Mouse (Mus musculus): ENCODE measurements around the gene Pcnt.
A peak's percentile ranks its signal among the peaks of the same experiment; 100 is the strongest.

Pcnt gene

DNA sequence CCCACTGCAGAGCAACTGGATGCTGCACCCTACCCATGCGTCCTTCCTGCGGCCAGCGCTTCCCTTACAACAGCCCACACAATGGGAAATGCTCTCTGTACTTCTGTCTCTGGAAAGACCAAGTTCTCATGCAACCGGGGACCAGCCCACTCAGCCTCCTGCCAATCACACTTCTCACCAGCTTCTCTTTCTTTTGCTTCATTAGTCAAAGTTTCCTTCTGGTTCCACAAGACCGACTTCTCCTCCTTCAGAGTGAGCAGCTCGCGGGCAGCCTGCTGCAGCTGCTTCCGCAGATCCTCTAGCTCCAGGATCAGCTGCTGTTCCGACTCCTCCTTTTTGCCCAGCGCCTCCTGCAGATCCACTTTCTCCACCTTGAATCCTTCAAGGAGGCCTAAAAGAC lies 34.1 kb downstream of the Pcnt start:
- DNase-seq (ENCODE audit: low spot score) = no peak

DNA sequence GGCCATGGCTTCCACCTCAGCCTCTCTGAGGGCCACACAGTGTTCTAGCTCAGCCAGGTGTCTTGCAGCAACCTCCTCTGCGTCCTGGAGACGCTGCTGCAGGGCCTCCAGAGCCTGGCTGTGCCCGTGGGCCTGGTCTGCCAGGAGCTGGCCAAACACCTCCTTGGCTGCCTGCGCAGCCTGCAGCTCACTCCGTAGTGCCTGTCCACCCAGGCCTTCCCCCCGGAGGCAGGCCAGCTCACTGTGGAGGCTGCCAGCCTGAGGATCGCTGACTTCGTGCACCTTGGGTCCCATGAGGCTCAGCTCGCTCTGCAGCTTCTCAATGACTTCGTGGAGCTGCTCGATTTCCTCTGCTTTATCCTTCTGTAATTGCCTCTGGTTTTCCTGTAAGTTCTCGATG lies 50.0 kb downstream of the Pcnt start:
- DNase-seq (ENCODE audit: low spot score) = no peak

DNA sequence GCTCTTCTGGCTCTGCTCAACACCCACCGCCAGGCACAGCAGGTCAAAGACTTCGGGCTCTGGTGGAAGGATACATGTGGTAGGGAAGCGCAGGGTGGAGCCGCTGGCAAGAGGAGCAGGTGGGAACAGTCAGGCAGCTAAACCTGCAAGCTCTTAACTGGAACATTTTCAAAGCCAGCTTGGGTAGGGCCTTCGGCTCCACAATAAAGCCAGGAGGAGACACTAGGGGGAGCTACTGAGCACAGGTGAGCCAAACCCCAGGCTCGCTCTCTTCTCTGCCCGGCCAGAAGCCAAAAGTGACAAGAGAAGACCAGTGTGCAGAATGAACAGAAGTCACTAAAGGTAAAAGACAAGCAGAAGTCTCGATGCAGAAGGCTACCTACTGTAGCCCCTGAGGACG lies 50.8 kb downstream of the Pcnt start:
- DNase-seq (ENCODE audit: low spot score) = no peak

DNA sequence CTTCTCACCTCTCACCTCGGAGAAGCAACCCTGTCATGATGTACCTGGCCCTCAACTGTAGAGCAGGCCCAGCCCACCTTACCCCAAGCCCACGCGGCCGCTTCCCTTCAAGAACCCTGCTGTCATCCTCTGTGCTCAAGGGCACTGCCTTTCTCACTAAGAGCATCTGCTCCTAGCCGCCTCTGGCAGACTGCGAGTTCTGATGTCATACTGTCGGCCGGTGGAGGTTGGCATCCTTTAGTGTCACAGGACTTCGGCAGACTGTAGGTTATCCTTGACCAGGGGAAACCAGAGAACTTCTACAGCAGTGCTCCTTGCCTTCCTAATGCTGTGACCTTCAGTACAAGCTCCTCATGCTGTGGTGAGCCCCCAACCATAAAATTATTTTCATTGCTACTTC lies 51.4 kb downstream of the Pcnt start:
- no peak for DNase-seq (ENCODE audit: low spot score)

DNA sequence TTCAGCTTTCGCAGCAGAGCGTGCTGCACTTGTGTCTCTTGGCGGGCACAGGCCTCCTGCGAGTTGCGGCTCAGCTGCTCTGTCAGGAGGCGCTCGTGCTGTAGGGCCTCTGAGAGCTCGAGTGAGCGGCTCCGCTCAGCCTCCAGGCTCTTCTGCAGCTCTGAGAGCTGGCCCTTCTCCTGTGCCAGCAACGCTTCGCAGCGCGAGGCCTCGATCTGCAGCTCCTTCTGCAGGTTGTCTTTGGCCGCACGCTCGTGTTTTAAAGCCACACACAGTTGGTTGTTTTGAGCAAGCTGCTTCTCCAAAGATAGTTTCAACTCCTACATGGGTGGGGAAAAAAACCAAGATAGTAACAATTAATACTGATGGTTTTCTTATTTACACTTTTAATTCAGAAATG lies 67.6 kb downstream of the Pcnt start:
- DNase-seq (ENCODE audit: low spot score) = no peak

DNA sequence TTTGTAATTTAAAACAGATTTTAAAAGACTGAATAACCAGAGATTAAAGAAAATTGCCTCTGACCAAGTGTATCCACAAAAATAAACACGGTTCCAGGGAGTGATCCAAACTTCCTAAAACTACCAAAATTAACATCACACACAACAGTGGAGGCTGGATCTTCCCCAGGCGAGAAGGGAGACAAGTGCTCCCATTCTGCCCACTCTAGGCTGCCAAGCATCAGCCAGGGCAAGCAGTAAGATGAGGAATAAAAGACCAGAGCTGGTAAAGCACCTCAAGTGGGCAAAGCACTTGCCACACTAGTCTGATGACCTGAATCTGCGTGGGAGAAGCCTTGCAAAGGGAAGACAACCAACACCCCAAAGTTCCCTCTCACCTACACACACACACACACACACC lies 70.8 kb downstream of the Pcnt start:
- DNase-seq (ENCODE audit: low spot score) = no peak

DNA sequence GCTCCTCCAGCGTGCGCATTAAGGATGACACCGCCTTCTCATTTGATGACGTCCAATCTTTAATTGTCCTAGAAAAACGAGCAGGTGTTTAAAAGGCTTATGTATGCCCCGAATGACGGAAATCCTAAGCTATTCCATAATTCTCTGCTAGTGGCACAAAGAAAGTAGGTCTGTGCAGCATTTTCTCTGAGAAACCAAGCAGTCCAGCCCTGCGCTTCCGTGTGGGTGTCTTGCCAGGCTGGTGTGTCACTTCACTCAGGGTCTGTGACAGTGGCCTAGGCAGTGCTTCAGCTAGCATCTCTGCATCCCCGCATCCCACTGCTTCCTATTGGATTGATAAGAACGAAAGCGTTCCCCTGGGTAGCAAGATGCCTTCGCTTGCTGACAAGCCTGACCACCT lies 73.8 kb downstream of the Pcnt start:
- no peak for DNase-seq (ENCODE audit: low spot score)

DNA sequence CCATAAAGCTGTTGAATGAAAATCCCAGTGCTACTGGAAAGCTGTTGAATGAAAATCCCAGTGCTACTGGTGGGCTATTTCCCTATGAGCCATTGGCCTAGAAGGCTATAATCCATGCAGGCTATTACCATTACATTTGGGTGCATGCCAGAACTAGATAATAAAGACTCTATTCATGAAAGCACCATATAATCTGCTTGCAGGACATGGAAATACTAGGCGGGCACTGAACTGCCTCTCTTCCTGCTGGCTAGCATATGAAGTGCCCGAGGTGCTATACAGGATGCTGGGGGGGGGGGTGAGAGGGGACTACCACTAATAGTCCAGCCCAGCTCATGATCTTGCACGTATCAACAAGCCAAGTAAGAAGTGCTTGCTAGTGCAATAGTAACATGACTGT lies 79.4 kb downstream of the Pcnt start:
- DNase-seq (ENCODE audit: low spot score) = no peak

DNA sequence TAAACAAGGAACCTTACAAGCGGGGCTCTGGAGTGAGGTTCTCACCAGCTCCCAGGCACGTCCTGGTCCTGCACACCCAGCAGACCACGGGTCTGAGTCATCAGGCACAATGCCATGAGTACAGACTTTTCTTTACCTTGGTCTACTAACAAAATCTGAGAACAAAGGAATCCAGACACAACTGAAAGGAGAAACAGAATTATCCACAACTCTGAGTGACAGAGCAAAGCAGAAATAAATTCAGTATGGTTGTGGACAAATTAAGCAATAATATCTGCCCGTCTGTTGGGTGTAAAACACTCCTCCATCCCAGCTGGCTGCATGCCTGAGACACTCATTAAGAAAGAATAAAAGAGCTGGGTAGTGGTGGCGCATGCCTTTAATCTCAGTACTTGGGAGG lies 84.1 kb downstream of the Pcnt start:
- no peak for DNase-seq (ENCODE audit: low spot score)

DNA sequence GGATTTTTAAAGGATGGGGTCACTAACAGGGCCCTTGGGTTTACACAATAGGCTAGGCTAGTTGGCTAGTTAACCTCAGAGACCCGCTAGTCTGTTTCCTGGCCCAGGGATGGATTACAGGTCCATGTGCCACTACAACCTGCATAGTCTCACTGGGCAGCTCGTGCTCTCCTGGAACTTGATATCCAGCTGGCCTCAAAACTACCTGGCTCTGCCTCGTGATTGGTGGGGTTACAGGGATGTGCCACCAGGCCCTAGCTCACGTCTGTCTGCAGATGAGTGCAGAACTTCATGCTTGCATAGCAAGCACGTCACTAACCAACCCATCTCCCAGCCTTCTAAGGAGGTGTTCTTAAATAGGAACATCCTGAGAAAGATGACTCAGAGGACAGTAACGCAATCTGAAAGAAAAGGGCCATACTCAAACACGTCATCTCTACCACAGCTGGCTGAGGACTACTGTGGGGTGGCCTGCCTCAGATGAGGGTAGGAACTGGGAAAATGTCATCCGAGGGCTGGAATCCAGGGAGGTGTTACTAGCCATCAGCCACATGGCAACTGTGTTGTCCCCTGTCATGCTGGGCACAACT lies 85.2 kb downstream of the Pcnt start:
- no peak for DNase-seq (ENCODE audit: low spot score)

DNA sequence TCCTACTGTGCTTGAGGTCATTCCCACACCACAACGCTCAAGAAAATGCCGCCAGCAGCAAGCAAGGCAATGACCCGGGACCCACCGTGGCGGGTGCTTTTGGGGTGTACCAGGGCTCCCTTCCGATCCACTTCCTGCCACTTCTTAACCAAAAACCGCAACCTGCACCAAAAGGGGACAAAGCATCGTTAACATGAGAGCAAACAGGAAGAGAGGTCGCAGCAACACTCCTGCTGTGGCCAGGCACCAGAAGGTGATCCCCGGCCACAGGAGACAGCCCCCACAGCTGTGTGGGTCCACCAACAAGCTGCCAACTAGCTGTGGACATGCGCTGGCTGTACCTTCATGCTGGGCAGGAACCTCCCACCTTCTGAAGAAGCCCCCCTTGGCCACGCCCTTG lies 87.6 kb downstream of the Pcnt start:
- no peak for DNase-seq (ENCODE audit: low spot score)

DNA sequence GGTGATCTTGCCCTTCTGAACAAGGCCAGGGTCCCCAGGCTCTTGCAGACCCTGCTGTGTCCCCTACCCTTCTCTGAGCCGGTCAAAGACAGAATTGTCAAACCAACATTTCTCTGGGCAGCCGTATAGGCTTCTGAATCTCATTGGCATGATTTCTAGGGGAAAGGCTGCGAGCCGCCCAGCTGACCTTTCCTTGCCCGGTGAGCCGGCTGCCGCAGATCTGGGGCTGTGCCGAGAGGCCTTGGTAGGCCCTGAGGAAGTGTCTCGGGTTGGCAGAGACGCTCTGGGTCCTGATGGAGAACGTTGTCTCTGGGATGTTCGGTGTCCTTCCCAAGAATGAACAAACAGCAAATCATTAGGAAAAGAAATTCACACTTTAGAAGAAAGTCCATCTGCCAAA lies 88.6 kb downstream of the Pcnt start:
- no peak for DNase-seq (ENCODE audit: low spot score)

DNA sequence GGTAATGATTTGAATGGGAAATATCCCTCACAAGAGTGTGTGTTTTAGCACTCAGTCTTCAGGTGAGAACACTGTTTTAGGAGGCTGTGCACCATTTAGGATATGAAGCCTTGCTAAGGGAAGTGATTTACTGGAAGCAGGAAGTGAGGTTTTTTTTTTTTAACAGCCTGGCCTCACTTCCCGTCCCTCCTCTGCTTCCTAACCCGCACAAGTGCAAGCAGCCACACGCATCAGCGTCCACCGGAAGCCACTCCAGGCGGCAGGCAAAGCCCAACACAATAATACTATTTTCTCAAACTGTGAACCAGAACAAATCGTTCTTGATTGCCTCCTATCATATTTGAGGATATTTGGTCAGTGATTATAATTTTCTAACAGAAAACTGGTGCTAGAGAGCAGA lies 90.6 kb downstream of the Pcnt start:
- no peak for DNase-seq (ENCODE audit: low spot score)

DNA sequence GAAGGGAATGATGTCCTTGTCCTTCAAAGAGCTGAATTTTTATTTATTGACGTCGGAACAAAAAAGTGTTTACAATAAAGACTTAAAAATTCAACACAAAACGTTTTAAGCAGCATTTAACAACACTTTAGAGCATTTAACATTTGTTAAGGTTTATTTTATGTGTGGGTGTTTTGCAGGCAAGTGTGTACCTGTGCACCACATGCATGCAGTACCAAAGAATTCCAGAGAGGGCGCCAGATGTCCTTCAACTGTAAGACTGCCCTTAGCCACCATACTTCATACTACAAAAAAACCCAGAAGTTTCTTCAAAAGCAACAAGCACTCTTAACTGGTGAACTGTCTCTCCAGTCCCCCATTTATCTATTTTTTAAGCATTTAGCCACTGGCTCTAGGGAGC lies 96.0 kb downstream of the Pcnt start:
- DNase-seq (ENCODE audit: low spot score) = peak; percentile 32

DNA sequence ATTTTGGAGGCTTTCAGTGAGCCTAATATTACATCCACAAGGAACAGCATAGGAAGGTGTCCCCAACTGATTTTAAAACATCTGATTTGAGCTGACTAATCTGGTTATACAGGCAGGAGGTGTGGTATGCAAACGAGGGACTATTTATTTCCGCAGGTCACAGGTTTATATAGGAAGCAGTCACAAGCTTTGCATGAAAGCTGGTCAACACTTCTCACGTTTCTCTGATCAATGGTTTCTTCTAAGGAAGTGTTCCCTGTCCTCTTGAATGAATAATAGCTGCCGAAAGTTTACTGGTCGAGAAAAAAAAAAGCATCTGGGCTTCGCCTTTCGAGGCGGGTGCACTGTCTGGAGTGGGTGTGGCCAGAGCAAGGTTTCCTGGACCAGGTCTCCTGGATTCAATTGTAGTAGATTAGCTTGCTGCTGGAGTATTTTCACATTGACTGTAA lies 96.5 kb downstream of the Pcnt start:
- no peak for DNase-seq (ENCODE audit: low spot score)

DNA sequence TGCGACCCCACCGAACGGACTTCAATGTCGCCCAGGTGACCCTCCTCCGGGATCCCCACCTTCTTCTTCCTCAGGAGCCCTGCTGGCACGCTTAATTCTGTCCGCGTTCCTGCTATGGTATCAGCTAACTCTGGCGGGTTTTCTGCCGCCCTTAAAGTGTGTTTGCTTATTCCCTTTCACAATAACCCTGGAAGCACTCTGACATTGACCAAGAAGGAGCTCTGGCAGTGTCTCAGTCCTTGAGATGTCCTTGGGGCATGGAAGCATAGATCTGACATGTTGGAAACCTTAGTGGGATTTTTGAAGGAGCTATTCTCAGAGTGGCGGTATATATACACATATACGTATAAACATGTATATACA lies 97.1 kb downstream of the Pcnt start:
- DNase-seq (ENCODE audit: low spot score) = no peak

DNA sequence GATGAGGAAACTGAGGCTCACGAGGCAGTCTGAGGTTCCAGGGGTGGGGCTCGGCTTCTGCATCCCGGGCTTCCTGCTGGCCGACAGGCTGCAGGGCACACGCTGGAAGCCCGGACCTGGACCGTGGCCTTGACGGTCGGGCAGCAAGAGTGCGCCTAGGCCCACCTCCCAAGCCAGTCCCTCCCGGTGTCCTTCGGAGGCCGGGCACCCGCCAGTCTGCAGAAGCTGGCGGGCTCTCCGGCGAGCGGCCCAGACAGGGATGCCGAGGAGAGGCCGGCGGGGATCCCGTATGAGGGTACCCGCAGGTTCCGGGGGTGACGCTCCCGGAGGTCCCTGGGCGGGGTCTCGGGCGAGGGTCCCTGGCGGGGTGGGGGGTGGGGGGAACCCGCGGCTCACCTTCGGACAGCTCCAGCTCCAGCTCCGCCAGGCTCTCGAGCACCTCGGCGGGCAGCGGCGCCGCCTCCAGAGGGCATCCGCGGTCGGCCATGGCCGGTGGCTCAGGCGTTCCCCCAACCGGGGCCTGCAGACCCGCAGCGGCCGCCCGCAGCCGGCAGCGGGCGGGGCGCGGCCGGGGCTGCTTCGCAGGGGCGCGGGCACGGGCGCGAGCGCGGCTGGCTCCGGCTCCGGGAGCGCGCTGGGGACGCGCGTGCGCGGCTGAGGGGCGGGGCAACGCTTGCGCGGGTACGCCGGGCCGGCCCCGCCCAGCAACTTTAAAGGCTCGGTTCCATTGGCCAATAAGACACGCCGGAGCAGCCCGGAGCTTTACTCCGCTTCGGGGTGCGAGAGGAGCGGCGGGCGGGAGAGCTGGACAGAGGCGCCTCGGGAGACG lies 97.7 kb downstream of the Pcnt start, which contains the start of gene Dip2a:
Gene Dip2a, minus strand, starts transcription at position 581 of the 829 bp plus-strand sequence.
- DNase-seq (ENCODE audit: low spot score) = peak; percentile 97

DNA sequence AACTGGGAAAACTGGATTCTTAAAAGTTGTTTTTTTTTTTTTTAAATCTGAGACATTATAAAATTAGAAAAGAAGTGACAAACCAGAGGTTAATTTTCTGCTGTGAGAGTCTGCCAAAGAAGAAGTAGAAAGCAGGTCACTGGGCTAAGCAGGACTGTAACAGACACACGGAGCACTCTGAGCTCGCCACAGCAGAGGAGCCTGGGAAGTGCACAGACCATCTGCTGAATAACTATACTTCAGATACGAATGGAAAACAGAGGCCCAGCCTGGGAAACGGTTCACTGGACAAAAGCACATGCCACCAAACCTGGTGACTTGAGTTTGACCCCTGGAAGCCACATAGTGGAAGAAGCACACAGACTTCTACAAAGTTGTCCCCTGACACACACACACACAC lies 108.2 kb downstream of the Pcnt start:
- DNase-seq (ENCODE audit: low spot score) = no peak

DNA sequence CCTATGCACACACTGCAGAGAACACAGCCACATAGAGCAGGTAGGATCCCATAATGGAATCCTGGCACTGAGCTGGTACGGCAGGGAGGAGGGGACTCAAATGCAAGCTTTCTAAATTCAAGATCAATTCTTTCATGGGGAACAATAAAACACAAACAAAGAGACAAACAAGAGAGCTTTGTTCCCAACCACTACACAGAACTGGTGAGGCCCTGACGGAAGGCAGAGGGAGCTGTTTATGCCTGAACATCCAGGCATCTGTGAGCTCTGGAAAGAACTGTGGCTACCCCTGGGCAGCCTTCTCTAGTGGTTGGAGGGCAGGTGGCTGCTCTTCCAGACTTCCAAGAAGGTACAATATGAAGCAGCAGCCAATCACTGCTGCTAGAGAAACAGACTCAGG lies 110.5 kb downstream of the Pcnt start:
- DNase-seq (ENCODE audit: low spot score) = no peak

DNA sequence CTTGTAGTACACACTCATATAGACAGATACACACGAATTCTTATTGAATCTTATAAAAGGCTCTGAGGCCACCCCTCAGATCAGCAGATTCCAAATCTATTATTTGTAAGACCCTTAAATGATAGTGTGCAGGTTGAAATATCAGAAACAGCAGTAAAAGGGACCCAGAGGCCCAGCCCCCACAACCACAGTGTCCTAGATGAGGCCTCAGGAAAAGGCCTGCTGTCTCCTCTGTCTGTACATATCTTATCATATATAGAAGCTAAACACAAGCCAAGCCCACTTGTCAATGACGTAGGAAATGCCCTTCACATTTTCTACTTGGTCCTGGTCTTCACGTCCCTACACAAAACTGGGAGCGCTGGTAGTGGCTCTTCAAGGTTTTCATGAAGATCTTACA lies 113.5 kb downstream of the Pcnt start:
- DNase-seq (ENCODE audit: low spot score) = no peak

DNA sequence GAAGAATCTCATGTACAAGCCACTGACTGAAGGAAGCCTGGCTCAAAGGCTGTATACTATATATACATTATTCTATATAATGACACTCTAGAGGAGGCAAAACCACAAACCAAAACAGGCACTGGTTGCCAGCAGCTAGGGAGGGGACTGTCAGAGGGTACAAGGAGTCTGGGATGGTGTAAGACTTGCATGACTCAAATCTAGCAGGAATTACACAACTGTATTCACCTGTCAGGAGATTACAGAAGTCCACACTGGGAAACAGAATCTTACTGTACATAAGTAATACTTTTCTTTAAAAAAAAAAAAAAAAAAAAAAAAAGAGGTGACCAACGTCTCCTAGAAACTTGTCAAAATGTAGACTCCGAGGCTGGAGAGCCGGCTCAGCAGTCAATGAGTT lies 114.0 kb downstream of the Pcnt start:
- no peak for DNase-seq (ENCODE audit: low spot score)

DNA sequence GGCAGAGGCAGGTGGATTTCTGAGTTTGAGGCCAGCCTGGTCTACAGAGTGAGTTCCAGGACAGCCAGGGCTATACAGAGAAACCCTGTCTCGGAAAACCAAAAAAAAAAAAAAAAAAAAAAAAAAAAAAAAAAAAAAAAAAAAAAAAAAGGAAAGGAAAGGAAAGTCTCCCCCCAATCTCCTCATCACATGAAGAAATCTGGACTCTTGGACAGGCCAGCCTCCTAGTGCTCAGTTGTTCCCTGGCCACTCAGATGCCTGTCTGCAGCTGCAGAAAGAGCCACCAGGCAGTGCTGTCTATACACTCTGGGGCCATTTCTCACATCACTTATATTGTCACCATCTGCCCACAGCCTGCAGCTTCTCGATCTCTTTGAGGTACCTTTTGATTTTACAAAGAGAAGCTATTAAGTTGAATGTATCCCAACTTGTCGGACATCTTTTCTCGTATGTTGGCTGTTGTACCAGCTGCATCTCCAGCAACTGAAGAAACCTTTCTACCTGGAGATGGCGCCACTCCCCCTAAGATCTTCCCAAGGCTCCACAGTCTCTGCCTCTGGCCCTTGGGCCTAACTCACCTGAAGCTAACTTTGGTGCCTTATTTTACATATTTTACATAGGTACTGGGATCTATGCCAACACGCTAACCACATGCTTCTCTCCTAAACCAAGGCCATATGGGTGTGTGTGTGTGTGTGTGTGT lies 116.1 kb downstream of the Pcnt start:
- peak; percentile 34 for DNase-seq (ENCODE audit: low spot score)

DNA sequence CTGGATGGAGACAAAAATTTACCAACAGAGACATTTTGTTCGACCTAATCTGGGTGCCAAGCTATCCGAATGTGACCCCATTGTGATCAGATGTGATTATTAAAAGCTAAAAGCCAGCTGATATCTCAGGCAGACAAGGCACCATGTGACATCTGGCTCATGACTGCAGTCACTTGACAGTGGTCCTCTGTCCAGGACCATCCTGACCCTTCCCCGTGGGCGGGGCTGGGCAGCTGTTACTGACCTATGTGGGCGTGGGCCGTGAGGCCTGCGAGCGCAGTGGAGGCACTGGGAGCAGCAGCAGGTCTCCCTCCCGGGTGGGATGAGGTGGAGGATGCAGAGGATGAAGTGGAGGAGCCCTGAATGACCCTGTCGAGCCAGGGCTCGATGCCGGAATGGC lies 125.0 kb downstream of the Pcnt start:
- no peak for DNase-seq (ENCODE audit: low spot score)

Measured in ovary, postnatal 36 days (tissue).